Mouse (Mus musculus): ENCODE results near the gene Rpn1.

The Rpn1 gene

DNA sequence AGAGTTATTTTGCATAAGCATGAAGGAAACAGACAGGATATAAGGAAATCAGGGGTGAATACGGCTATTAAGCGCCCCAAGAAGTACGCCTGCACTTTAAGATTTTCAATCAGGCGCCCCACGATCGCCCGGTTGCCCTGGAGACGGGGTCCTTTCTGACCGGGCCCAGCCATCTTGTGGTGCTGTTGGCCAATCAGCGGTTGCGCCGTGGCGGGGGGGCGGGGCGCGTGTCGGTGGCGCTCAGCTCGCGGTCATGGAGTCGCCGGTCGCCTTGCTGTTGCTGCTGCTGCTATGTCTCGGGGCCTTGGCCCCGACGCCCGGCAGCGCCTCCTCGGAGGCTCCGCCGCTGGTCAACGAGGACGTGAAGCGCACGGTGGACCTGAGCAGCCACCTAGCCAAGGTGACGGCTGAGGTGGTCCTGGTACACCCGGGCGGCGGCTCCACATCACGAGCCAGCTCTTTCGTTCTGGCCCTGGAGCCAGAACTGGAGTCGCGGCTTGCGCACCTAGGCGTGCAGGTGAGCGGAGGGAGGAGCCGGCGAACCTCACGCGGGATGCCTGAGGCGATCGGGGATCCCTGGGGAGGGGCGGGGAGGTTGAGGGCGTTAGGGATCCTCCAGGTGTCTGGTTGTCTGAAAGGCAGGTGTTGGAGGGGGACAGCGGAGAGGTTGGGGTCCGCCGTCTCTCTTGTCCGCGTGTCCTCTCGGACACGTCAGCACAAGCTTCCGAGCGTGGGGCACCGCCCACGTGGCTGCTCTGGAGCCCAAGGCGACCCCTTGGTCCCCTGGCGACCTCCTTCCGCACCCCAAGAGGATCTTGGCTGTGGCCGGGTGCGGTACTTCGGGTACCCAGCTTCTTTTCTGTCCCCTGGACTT lies at the start of gene Rpn1:
Rpn1 (plus strand) TSS at position 205 of the 874 bp plus-strand sequence.
- in situ Hi-C loops (cut with MboI, MseI) = no loop called here

DNA sequence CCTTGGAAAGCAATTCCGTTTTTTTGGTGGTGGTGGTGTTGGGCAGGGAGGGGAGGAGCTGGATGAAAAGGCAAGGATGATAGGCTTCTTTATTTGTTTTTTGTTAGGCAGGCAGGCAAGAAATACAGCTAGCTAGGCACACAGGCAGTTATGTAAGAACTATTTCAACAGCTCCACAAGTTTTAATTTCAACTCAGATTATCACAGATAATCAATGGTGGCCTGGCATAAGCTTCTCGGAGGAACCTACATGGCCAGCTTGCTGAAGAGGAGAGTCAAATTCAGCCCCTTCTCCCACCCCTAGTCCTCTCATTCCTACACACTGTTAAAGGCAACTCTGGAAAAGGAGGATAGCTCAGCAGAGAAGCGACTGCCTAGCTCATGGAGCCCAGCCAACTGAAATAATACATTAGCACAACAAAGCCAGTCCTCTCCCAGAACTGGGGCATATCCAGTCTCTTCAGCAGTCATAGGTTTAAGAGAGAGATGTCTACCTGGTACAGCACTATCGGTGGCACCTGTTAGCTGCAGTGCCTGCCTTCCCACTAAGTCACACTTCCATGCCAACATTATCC lies 46.7 kb upstream of the Rpn1 start:
- in situ Hi-C loops (cut with MboI, MseI) = no loop called here

DNA sequence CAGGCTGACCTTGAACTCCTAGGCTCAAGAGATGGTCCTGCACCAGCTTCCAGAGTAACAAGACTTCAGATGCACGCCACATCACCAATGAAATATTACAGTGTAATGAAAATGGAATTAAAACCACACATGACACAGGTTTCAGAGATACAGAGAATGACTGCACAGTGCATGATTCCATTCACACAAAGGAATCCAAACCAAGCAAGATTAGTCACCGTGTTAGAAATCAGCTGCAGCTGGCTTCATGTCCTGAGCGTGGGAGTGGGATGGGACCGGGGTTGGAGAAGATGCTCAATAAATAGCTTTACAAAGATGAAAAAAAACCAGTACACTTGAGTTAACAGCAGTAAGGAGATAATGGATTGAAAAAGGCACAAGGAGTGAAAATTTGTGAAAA lies 44.9 kb upstream of the Rpn1 start:
- in situ Hi-C loops (cut with MboI, MseI) = no loop called here

DNA sequence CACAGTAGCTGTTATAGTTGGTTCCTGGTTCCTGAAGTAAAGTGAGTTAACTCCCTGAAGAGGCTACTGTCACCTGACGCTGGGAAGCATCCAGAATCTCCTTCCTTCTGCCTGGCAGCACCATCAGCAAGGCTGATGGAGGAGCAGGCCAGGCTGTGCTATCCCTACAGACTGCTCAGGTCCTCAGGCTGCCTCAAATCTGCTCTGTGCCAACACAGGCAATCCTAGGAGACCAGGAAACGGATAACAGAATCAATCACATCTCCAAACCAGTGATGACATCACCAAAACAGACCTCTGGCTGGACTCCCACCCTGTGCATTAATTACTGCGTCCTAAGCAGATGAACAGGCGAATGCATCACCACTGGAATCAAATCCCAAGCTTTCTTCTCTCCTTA lies 43.1 kb upstream of the Rpn1 start:
- in situ Hi-C loops (cut with MboI, MseI) = no loop called here

DNA sequence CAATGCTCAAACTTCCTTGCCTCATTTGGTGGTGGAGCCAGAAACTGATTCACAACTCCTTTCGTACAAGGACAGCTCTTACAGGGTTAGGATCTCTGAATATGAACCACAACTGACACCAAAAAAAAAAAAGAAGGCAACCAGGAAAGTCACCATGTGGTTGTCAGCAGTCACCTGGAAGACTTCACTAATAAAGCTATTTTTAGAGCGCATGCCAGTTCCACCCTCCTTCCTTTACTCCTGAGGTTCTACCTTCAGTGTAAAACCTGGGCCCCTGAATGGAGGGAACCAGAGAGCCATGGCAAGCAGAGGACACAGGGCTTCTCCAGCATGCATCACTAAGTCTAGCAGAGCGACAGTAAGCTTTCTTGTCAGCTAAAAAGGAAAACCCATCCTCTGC lies 41.9 kb upstream of the Rpn1 start:
- in situ Hi-C loops (cut with MboI, MseI) = no loop called here

DNA sequence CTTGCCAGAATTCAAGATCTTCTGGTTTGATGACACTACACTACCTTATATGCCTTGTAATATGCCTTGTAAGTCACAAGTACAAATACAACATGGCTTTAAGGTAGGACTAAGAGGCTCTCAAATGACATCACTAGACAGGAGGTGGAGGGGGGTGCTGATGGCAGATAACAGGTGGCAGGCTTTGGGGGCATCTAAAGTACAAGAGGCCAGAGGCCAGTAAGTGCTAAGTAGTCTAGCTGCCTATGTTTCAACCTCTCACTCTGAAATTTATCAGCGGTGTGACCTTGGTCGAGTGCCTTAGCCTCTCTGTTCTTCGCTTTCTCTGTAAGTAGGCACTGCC lies 40.1 kb upstream of the Rpn1 start:
- in situ Hi-C loops (cut with MboI, MseI) = no loop called here

DNA sequence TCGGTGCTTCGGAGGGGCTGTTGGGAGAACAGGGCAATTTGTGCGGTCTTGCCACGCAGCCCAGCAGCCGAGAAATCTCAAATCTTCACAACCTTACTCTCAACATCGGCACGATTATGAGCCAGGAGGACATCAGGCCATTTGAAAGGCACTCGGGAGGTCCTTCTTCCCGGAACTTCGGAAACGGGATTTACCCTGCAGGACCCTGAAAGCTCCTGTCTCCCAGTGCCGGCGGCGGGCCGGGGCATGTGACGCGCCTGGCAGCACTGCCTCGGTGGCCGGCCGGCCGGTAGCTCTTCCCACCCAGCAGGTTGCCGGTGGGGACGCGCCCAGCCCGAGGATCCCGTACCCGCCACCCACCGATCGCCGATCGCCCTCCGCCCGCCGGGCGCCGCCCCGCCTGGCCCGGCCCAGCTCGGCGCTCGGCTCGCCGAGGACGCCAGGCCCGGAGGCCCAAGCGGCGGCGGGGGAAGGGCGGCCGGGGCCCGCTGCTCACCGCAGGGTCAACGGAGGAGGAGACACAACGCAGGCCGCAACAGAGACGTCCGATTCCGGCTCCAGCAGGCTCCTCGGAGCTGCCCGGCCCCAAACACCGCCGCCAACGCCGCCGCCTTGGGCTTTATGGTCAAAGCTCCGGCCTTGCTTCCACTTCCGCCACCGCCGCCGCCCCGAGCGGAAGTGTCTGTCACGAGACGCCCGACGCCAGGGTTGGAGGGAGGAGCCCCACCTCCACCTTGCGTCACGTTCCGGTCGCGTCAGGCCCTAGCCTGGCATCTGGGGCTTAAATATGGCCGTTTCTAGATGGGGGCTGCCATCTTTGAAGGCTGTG lies 39.5 kb upstream of the Rpn1 start, which contains the start of gene Rab7:
Rab7 (minus strand) TSS at position 694 of the 829 bp plus-strand sequence.
- in situ Hi-C loops (cut with MboI, MseI) = no loop called here

DNA sequence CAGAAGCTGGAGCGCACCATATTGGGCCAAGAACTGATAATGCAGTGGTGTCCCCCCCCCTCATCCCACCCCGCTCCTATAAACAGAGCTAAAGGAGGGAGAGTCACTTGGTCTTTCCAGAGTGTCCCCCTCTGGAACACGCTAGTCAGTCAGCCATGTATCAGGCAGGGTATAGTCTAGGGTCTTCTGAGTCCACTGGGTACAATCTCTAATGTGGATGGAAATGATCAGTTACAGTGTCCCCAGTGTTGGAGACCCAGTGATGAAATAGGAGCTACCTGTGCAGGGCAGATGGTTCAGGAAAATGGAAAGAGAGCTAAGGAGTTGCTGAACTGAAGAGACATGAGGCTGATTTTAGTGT lies 38.9 kb upstream of the Rpn1 start:
- in situ Hi-C loops (cut with MboI, MseI) = no loop called here

DNA sequence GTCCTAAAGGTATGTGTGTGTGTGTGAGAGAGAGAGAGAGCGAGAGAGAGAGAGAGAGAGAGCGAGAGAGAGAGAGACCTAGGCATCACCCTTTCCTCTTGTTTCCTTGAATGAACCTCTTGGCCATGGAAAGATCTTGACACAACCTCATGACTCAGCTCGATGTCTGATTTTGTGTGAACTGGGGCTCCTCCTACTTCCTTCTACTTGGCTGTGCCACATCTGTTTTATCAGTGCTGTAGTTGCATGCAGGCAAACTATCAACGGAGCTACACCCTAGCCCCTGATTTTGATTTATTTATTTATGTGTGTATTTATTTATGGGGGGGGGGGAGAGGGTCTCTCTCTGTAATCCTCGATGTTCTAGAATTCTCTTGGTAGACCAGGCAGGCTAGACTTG lies 36.4 kb upstream of the Rpn1 start:
- in situ Hi-C loops (cut with MboI, MseI) = no loop called here

DNA sequence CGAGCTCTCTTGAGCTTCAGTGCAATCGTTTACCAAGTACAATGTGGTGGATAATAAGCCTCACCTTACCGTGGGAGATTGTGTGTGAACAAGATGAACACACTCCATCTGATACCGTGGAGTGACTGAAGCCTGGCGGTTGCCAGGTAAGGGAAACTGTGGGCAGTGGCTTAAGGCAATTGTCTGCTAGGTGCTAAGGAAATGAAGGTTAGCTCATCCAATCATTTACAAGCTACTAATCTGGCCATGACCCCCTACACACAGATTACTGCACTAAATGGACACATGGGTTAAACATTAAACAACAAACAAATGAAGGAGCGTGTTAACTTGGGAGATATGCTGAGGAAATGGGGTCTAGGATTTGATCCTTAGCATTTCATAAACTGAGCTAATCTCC lies 35.3 kb upstream of the Rpn1 start:
- in situ Hi-C loops (cut with MboI, MseI) = no loop called here

DNA sequence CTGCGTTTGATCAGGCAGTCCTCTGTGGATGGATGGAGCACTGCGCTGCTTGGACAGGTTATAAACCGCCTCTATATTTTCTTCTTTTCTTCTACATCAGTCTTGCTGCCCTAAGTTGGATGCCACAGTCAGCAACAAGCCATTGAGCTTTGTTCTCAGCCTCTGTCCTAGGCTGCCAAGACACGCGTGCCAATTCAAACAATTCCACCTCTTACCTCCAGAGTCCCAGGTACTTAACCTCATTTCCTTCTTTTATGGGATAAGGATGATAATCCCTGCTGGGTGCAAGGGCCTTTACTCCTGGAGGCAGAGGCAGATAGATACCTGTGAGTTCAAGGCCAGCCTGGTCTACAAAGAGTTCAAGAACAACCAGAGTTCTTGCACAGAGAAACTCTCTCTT lies 33.1 kb upstream of the Rpn1 start:
- in situ Hi-C loops (cut with MboI, MseI) = no loop called here

DNA sequence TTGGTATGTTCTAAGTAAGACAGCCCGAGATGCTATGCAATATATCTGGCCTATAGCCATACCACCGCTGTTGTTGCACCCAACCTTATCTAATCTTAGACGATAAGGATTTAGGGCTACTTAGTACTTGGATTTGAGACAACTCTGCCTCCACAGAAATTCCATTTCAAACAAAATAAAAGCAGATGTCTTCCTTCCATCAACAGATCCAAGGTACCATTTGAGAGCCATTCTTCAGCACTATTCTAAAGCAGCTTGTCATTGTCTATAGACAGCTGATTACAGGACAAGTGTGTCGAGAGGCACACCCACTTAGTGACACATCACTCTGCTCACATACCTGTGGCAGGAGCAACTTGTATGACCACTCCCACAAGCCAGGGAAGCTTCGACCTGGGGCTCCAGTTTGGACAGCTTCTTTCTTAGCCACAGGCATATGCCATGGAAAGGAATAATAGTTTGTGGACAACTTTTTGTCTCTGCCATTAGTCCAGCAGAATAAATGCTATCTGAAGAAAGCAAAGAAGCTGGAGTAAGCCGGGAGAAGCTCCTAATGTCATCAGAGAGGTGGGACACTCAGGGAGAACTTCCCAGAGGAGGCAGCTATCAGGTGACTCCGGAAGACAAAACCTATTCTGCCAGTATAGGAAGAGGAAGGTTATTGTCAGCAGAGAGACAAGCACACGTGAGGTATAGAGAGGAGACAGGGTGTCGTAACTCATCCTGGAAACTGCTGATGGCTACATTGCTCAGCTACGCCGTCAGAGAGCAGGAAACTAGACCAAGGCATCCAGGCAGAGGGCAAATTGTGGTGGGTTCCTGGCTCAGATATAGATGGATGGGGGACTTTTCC lies 30.8 kb upstream of the Rpn1 start:
- in situ Hi-C loops (cut with MboI, MseI) = no loop called here

DNA sequence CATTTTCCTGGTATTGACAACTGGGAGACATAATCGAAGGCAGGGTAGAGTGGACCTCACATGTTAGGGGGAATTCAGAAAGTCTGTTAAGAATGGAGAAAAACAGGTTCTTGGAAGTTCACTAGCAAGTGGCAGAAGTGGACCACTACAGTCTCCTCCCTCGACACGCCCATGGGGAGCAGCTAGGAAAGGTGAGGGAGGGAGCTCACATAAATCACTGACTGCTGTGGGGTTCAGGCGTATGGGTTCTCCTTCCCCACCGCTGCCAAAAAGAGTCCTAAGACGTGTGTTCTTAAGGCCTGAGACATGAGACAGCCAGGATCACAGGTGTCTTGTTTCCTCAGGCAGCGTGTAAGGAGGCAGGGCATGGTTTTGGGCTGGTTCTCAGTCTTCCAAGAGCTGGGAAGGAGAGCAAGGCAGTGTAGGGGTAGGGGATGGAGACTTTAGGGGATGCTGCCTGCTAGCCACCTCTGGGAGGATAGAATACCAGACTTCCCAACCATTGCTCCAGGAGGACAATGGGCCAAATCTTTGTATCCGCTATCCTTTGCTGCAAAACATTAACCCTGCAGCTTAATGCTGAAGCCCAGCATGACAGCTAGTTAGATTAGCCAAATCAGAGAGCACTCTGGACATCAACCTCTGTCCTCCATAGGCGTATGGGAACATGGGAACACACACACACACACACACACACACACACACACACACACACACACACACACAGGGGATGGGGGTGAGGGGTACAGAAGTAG lies 30.0 kb upstream of the Rpn1 start:
- in situ Hi-C loops (cut with MboI, MseI) = no loop called here

DNA sequence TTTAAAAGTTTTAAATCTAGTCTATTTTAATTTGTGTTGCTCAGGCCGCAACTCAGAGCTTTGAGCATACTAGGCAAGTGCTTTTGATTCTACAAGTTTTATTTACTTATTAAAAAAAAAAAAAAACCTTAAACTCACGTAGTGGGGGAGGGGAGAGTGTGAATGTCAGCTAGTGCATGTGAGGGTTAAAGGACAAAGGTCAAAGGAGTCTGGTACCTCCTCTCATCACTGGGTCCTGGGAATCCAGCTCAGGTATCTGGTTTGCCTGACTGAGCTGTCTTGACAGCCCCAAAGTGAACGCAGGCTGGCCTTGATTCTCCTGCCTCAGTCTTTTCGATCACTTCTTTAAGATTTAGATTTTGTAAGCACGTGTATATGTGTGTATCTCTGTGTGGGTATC lies 28.6 kb upstream of the Rpn1 start:
- in situ Hi-C loops (cut with MboI, MseI) = no loop called here

DNA sequence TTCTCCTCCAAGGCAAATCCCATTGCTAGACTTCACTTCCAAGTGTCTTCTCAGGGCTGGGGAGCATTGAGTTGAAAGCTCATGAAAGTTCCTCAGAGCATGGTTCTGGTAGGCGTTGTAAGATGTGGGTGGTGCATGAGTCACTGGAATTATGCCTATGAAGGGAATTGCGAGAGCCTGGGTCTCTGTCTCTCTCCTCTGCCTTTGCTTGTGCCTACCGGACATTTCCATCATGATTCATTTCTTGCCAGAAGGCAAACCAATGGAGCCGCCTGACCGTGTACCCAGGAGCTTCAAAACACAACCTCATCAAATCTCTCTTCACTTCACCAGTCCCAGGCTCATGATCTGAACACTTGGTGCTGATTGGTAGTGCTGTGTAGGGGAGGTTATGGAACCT lies 27.4 kb upstream of the Rpn1 start:
- in situ Hi-C loops (cut with MboI, MseI) = no loop called here

DNA sequence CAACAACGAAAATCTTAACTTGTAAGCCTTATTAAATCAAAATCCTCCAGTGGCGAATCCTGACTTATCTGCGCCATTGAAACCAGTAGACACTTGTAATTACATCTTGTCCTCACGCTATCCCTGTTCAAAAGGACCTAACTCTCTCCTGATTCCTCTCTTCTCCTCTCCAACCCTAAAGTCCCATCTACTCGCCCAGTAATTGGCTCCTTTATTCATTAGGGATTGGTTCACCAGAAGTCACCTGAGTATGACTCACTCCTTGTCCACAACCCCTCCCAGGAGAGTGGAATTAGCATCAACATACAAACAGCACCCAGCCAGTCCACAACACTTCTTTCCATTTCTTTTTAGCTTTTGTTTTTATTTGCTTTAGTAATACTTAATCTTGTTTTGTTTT lies 24.4 kb upstream of the Rpn1 start:
- in situ Hi-C loops (cut with MboI, MseI) = no loop called here

DNA sequence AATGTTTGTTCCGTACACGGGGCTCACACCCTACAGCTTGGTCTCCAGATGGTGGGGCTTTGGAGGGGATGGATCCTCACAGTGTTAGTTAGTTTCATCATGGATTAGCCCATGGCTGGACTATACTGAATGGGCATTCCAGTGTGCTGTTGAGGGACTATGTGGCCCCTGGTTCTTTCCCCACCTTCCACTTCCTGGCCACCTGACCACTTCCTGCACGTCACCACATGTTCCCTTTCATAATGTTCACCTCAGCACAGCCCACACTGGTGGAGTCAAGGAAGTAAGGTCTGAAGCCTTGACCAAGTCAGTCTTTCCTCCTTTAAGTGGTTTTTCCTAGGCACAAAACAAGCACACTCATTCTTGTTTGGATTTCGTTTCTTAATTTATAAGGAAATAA lies 23.7 kb upstream of the Rpn1 start:
- in situ Hi-C loops (cut with MboI, MseI) = no loop called here

DNA sequence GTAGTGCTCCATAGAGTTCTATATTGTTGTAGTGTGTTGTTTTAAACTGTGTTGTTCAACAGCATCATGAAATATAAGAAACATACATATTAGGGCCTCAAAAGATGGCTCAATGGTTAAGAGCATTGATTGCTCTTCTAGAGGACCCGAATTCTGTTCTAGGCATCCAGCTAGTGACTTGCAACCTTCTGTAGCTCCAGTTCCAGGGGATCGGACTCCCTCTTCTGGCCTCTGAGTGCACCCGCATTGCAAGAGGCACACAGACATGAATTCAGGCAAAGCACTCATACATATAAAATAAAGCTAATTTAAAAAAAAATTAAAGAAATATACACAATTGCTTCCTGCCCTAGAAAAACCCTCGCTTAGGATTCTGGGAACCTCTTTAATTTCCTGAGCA lies 22.9 kb upstream of the Rpn1 start:
- in situ Hi-C loops (cut with MboI, MseI) = no loop called here

DNA sequence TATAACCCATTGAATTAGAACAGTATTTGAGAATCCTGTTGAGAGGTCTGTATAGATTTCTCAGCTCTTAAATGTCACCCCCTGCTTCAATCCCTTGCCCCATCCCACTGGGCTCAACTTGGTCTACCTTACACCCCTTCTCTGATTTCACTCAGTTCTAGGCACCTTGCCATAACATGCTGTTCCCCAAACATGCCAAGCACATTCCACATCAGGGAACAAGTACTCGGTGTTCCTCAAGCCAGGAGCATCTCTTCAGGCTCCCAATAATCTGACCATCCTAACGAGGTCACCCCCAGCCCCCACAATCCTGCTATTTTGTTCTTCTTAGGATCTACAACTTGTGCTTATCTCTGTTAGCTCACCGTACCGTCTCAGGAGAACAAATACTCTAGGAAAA lies 21.9 kb upstream of the Rpn1 start:
- in situ Hi-C loops (cut with MboI, MseI) = no loop called here

DNA sequence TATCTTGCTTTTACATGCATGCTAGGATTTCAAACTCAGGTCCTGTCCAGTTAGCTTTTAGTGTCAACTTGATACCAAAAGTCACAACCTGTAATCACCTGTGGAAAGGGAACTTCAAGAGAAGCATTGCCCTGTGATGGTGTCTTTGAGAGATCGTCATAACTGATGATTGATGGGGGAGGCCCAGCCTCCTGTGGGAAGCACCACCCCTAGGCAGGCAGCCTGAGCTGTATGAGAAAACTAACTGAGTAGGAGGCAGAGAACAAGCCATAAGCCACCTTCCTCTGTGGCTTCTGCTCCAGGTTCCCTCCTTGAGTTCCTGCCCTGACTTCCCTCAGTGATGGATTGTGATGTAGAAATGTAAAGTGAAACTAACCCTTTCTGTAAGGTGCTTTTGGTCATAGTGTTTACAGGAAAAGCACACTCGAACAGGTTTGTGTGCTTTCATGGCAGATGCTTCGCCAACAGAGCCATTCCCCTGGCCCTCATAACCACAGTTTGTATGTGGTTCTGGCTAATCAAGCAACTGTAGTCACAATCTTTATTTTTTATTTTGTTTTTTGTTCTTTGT lies 20.1 kb upstream of the Rpn1 start:
- in situ Hi-C loops (cut with MboI, MseI) = no loop called here

DNA sequence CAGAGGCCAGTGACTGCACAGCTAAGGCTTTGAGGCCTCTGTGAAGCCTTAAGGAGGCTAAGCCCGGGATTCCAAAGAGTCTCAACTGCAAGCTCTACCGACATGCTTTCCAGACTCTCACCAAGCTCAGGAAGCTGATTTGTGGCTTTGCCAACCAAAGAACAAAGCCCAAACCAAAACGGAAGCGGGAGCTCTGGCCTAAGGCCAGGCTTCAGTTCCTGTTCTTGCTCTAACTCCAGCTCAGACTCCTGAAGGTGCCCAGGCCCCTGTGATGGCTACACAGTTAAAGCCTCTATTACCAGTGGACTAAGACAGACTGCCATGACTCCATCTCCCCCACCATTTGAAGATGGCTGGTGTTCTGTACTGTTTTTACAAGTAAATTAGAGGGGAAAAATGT lies 19.2 kb upstream of the Rpn1 start:
- in situ Hi-C loops (cut with MboI, MseI) = no loop called here

All from T-helper 17 cell (primary cell).